Mouse (Mus musculus): Measurements from ENCODE around the gene Socs1. TPM values are rescaled to one million over a fixed set of nuclear protein-coding genes. Genes with fewer than 3 reads are reported as not detected.

Socs1 gene
- polyA plus RNA-seq, 1 experiment: 2.2 TPM

DNA sequence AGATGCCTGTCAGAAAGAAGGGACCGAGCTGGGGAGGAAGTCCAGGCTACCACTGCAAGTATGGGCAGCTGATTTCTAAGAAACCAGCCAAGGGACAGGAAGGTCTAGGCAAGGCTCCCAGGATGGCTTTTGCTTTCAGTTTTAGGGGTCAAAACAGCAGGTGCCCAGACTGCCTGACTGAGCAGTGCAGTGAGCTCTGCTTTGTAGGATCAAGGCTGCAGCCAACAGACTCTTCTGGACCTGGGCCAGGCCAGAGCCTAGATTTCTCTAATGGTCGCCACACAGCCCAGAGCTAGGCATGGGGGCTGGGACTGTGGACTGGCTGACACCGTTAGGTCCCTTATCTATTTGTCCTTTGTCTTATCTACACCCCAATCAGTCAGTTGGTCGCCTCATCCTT is 10.6 kb downstream of the Socs1 start:
- TF ChIP-seq POLR2A (IDR thresholded peaks at IDR 0.05; ENCODE audit: borderline replicate concordance, extremely low read depth, insufficient read depth, insufficient read length, poor library complexity, severe bottlenecking): no peak
- no peak for TF ChIP-seq CTCF (IDR thresholded peaks at IDR 0.05; ENCODE audit: borderline replicate concordance, extremely low read depth, insufficient read depth, insufficient read length)
- DNase-seq (ENCODE audit: low read depth): no peak

GRCm38 (mm10) chr16:10773543-10773942 is 11.8 kb downstream of the Socs1 start:
- no peak for DNase-seq (ENCODE audit: low read depth)
- TF ChIP-seq CTCF (IDR thresholded peaks at IDR 0.05; ENCODE audit: borderline replicate concordance, extremely low read depth, insufficient read depth, insufficient read length): no peak
- no peak for TF ChIP-seq POLR2A (IDR thresholded peaks at IDR 0.05; ENCODE audit: borderline replicate concordance, extremely low read depth, insufficient read depth, insufficient read length, poor library complexity, severe bottlenecking)

DNA sequence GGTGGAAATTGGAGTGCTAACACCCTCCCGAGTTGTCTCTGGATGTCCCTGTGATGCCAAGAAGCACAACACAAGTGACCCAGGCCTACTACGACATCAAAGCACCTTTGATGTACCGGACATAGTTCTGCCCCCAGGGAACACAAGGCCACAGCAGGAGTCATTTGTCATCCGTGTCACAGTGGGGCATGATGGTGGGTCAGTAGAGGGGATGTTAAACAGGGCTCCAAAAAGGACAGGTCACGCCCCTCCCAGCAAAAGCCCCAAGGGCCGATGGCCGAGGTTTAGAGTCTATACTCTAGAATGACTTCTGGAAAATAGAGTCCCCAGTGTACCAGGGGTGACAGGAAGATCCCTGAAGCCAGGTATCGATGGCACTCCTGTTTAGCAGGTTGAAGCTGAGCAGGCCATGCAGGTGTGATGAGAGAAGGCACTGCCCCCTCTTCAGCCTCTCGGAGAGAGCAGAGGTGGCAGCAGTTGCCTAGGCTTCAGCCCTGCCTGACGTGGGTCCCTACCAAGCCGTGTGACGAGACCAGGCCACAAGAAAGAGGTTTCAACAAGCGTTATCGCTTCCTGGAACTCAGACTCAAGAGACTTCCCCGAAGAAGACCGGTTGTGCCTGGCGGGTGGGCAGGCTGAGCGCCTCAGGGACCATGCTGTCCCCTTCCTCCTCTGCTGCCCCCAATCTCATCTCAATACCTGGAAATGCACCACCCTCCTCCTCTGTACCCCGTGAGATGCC is 13.4 kb downstream of the Socs1 start:
- DNase-seq (ENCODE audit: low read depth): no peak
- TF ChIP-seq POLR2A (IDR thresholded peaks at IDR 0.05; ENCODE audit: borderline replicate concordance, extremely low read depth, insufficient read depth, insufficient read length, poor library complexity, severe bottlenecking) (no peak), CTCF (IDR thresholded peaks at IDR 0.05; ENCODE audit: borderline replicate concordance, extremely low read depth, insufficient read depth, insufficient read length) (no peak)

GRCm38 (mm10) chr16:10770531-10771325 is 14.6 kb downstream of the Socs1 start:
- DNase-seq (ENCODE audit: low read depth): no peak
- TF ChIP-seq CTCF (IDR thresholded peaks at IDR 0.05; ENCODE audit: borderline replicate concordance, extremely low read depth, insufficient read depth, insufficient read length) (peak; percentile 9; the same call in 1 of the 2 replicates), POLR2A (IDR thresholded peaks at IDR 0.05; ENCODE audit: borderline replicate concordance, extremely low read depth, insufficient read depth, insufficient read length, poor library complexity, severe bottlenecking) (no peak)

DNA sequence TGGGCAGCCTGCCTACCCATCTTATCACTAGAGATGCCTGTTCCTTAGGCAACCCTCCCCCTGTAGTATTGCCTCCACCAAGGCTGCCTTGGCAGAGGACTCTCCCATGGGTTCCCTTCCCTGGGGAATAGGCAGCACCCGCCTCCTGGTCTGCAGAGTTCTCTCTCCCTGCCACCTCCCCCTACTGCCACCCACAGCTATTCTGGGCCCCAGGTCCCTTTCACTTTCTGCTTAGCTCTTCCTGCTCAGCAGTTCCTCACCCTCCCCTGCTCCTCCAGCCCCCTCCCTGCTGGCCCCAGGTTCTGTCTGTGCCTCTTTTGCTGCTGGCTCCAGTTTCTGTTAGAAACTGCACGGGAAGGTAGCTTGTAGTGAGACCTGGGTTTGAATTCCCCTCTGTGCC is 15.7 kb downstream of the Socs1 start:
- TF ChIP-seq POLR2A (IDR thresholded peaks at IDR 0.05; ENCODE audit: borderline replicate concordance, extremely low read depth, insufficient read depth, insufficient read length, poor library complexity, severe bottlenecking) (no peak), CTCF (IDR thresholded peaks at IDR 0.05; ENCODE audit: borderline replicate concordance, extremely low read depth, insufficient read depth, insufficient read length) (no peak)
- no peak for DNase-seq (ENCODE audit: low read depth)

GRCm38 (mm10) chr16:10768821-10769220 is 16.5 kb downstream of the Socs1 start:
- no peak for DNase-seq (ENCODE audit: low read depth)
- TF ChIP-seq POLR2A (IDR thresholded peaks at IDR 0.05; ENCODE audit: borderline replicate concordance, extremely low read depth, insufficient read depth, insufficient read length, poor library complexity, severe bottlenecking) (no peak), CTCF (IDR thresholded peaks at IDR 0.05; ENCODE audit: borderline replicate concordance, extremely low read depth, insufficient read depth, insufficient read length) (no peak)

- peak; percentile 74 for DNase-seq (ENCODE audit: low read depth)
- no peak for TF ChIP-seq POLR2A (IDR thresholded peaks at IDR 0.05; ENCODE audit: borderline replicate concordance, extremely low read depth, insufficient read depth, insufficient read length, poor library complexity, severe bottlenecking)
- peak; percentile 67; the same call in 1 of the 2 replicates for TF ChIP-seq CTCF (IDR thresholded peaks at IDR 0.05; ENCODE audit: borderline replicate concordance, extremely low read depth, insufficient read depth, insufficient read length)
Observed at GRCm38 (mm10) chr16:10767158-10767557, 18.2 kb downstream of the Socs1 start.

GRCm38 (mm10) chr16:10764323-10764722 is 21.0 kb downstream of the Socs1 start:
- TF ChIP-seq CTCF (IDR thresholded peaks at IDR 0.05; ENCODE audit: borderline replicate concordance, extremely low read depth, insufficient read depth, insufficient read length) (no peak), POLR2A (IDR thresholded peaks at IDR 0.05; ENCODE audit: borderline replicate concordance, extremely low read depth, insufficient read depth, insufficient read length, poor library complexity, severe bottlenecking) (no peak)

DNA sequence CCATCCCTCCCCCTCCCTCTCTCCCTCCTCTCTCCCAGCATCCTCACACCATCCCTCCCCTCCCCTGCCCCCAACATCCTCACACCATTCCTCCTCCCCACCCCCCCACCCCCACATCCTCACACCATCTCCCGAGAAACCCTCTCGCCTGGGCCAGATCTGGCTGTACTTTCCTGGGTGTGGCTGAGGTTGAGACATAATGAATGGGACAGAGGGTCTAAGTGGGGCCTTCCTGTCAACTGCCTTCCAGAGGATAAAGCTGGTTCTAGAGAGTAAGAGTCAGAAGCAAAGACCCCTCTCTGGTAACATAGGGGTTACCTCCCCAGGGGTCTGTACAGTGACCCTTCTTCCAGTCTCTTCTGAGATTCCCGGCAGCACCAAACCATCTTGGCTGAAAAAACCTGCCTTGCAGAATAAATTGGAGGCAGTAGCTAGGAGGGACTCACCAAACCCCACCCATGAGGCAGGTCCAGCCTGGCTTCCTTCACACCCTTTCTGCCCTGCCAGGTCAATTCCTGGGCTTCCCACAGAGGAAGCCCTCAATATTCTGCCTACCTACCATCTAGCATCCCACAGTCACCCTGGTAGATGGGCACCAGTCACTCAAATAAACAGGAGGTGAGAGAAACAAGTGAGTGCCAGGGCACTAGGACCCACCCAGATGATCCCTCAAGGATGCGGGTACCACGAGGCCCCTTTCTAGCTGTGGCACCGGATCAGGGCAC is 21.6 kb downstream of the Socs1 start:
- TF ChIP-seq CTCF (IDR thresholded peaks at IDR 0.05; ENCODE audit: borderline replicate concordance, extremely low read depth, insufficient read depth, insufficient read length): no peak
- no peak for TF ChIP-seq POLR2A (IDR thresholded peaks at IDR 0.05; ENCODE audit: borderline replicate concordance, extremely low read depth, insufficient read depth, insufficient read length, poor library complexity, severe bottlenecking)

More at GRCm38 (mm10) chr16:10764323-10764722, 21.0 kb downstream of the Socs1 start:
- no peak for DNase-seq (ENCODE audit: low read depth)

DNA sequence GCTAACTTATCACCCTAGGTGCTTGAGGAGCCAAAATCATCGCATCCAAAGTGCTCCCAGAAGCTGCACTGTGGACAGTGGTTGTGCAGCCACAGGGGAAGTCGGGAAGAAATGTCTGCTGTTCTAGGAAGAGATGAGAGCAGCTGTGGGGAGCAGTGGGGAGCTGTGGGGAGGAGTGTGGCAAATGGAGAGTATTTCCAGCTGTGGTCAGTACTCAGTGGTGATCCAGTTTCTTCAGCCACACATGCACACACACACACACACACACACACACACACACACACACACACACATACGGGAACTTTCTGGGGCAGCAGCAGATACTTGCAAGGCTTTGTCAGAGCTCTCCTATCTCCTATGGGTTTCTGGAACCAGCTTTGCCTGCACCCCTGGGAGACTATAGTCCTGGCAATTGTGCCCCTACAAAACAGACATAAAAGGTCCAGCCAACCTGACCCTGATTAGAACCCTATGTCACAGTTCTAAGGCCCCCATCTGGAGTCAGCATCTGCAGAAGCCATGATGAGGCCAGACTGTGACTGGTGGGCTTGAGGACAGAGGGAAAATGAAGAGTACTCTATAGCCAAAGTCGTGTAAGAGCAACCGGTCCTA is 22.7 kb downstream of the Socs1 start:
- DNase-seq (ENCODE audit: low read depth): no peak
- TF ChIP-seq POLR2A (IDR thresholded peaks at IDR 0.05; ENCODE audit: borderline replicate concordance, extremely low read depth, insufficient read depth, insufficient read length, poor library complexity, severe bottlenecking) (no peak), CTCF (IDR thresholded peaks at IDR 0.05; ENCODE audit: borderline replicate concordance, extremely low read depth, insufficient read depth, insufficient read length) (no peak)

More for the DNA sequence above, 21.6 kb downstream of the Socs1 start:
- DNase-seq (ENCODE audit: low read depth): no peak
